Mouse (Mus musculus): Measurements from ENCODE around the gene Stk33.

DNA sequence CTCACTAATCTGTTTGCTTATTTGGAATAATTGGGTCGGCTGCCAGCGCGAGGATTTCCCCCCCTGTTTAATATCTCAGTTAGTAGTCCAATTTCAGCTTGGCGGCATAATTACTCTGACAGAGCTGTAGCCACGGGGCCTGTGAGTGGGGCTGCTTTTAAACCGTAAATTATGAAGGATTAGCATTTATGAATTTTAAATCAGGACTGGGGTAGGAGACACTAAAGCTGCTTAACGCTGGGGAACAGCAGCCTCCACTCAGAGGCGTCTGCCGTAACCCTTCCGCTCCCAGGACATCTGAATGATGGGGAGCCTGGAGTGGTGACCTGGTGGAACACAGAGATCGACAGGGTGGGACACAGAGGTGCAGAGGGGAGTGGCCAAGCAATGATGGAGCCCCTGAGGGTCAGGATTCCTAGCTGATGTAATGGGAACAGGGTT is 207.0 kb downstream of the Stk33 start:
- no peak for TF ChIP-seq CTCF (IDR thresholded peaks at IDR 0.05; ENCODE audit: low read depth)
- TF ChIP-seq EP300 (IDR thresholded peaks at IDR 0.05; ENCODE audit: low read depth), result no peak

Data from liver, postnatal 0 days (tissue).